Mouse (Mus musculus) heart, embryonic 14.5 days (tissue): ENCODE data around the gene Abcc4. TPM values are rescaled to one million over a fixed set of nuclear protein-coding genes. Genes with fewer than 3 reads are reported as not detected.

Source experiments
- ATAC-seq: fragments of 200-750 bp; cut with Nextera tagmentation; 2 replicates; pipeline ENCODE4 v1.8.0; 2017; ENCODE audit warnings: low read depth, moderate TSS enrichment; ENCODE audit not compliant: insufficient number of reproducible peaks, insufficient read depth, low FRiP score
- H3K27ac ChIP-seq, 2 experiments: fragments of 200-500 bp in 1 of 2; fragments of 300-500 bp in 1 of 2; sonication (generic) in 1 of 2; replicated peaks in 1 of 2; 2 replicates each; pipeline ENCODE4 v1.5.1; 2012 to 2014; ENCODE audit warnings: low read depth in 2 of 2, low read length in 2 of 2, control low read depth in 1 of 2, mild to moderate bottlenecking in 1 of 2, mixed read lengths in 1 of 2; ENCODE audit not compliant: control insufficient read depth in 1 of 2, insufficient read depth in 1 of 2
- H3K27me3 ChIP-seq: fragments of 300-500 bp; sonication (generic); 2 replicates; pipeline ENCODE4 v1.6.1; 2014; ENCODE audit warnings: mild to moderate bottlenecking, low read length, control low read depth; ENCODE audit not compliant: control insufficient read depth, insufficient read depth
- H3K36me3 ChIP-seq: fragments of 300-500 bp; sonication (generic); 2 replicates; pipeline ENCODE4 v1.6.1; 2014; ENCODE audit warnings: mild to moderate bottlenecking, control low read depth, low read length, mixed read lengths; ENCODE audit not compliant: control insufficient read depth, insufficient read depth
- H3K4me1 ChIP-seq, 2 experiments: fragments of 200-500 bp in 1 of 2; fragments of 300-500 bp in 1 of 2; sonication (generic) in 1 of 2; 2 replicates each; pipeline ENCODE4 v1.6.1; 2012 to 2014; ENCODE audit warnings: low read length in 2 of 2, control low read depth in 1 of 2, mixed read lengths in 1 of 2; ENCODE audit not compliant: control insufficient read depth in 2 of 2, insufficient read depth in 2 of 2
- H3K4me2 ChIP-seq: fragments of 300-500 bp; sonication (generic); 2 replicates; pipeline ENCODE4 v1.6.1; 2014; ENCODE audit warnings: mild to moderate bottlenecking, low read length
- H3K4me3 ChIP-seq, 2 experiments: fragments of 200-500 bp in 1 of 2; fragments of 300-500 bp in 1 of 2; sonication (generic) in 1 of 2; 2 replicates each; pipeline ENCODE4 v1.5.1; 2012 to 2014; ENCODE audit warnings: low read length in 2 of 2, mild to moderate bottlenecking in 2 of 2, control low read depth in 1 of 2, low read depth in 1 of 2, moderate library complexity in 1 of 2; ENCODE audit not compliant: control insufficient read depth in 1 of 2, insufficient read depth in 1 of 2
- H3K9ac ChIP-seq: fragments of 300-500 bp; sonication (generic); 2 replicates; pipeline ENCODE4 v1.6.1; 2014; ENCODE audit warnings: mild to moderate bottlenecking, low read length
- H3K9me3 ChIP-seq: fragments of 300-500 bp; sonication (generic); 2 replicates; pipeline ENCODE4 v1.6.1; 2016; ENCODE audit warnings: low read length, control low read depth; ENCODE audit not compliant: control insufficient read depth
- WGBS: fragments of 180-500 bp; shearing (Covaris S2); extraction: QIAGEN DNeasy Blood & Tissue Kit; methylation state at CpG from one replicate; pipeline ENCODE4 v1.1.7; 2014; 5-methylcytosine and 5-hydroxymethylcytosine counted together
- polyA plus RNA-seq: library from polyadenylated mRNA; unstranded; fragments of >200 nt; fragmentation: Nextera tagmentation; extraction: Ambion mirVana; gene quantifications from 2 replicates; pipeline ENCODE4 v1.2.1, GENCODE M21; 2014

Gene Abcc4
- polyA plus RNA-seq, 1 experiment from 2014 or later, result 1.8 TPM

- WGBS, result 95% methylated on average over 11 of the region's 11 CpGs
- H3K27ac ChIP-seq, result no peak overlapping the region
- no peak overlapping the region for H3K4me3 ChIP-seq
- no peak for ATAC-seq
- H3K9me3 ChIP-seq, result no peaks in the 10 kb centered on the region
- H3K27me3 ChIP-seq, result no peaks in the 10 kb centered on the region
- H3K4me2 ChIP-seq, result no peak overlapping the region
- no peaks in the 10 kb centered on the region for H3K4me1 ChIP-seq
- H3K36me3 ChIP-seq, result no peaks in the 10 kb centered on the region
- H3K9ac ChIP-seq, result no peak overlapping the region
Measured at GRCm38 (mm10) chr14:118610786-118611185, 95.2 kb downstream of the Abcc4 start.

DNA sequence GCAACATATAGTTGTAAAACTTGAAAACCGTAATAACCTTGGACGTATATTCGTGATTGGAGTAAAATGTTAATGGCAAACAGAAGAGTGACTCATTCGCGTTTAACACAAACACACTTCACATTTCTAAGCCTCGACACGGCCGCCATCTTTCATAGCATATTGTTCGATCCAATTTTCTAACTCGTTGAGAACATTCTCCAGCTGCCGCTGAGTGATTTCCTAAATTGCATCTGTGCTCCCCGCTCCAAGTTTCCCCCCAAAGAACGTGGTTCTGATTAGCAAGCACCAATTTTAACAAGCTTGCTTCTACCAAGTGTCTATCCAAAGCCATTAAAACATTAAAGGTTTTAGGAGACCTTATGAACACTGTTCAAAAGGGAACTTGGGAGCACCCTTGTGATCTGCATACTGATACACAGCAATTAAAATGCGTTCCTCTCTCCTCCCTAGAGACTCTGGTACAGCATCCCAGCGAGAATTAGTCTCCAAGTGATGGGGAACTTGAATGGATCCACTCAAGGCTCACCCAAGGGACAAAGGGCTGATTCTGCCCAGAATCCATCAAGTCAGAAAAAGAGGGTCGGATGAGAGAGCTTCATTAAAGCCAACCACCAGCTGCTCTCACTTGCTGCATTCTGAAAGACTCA lies 97.1 kb downstream of the Abcc4 start:
- WGBS, result 90% methylated on average over 16 of the region's 16 CpGs
- Histone ChIP-seq H3K4me2 (no peak overlapping the region), H3K36me3 (no peaks in the 10 kb centered on the region), H3K4me1 (no peaks in the 10 kb centered on the region), H3K9ac (no peak overlapping the region), H3K27me3 (no peaks in the 10 kb centered on the region), H3K27ac (no peak overlapping the region), H3K4me3 (no peak overlapping the region), H3K9me3 (no peaks in the 10 kb centered on the region)
- no peak for ATAC-seq

GRCm38 (mm10) chr14:118608317-118608716 lies 97.7 kb downstream of the Abcc4 start:
- no peak overlapping the region for H3K4me3 ChIP-seq
- H3K36me3 ChIP-seq, result no peaks in the 10 kb centered on the region
- no peak for ATAC-seq
- no peaks in the 10 kb centered on the region for H3K27me3 ChIP-seq
- H3K9me3 ChIP-seq, result no peaks in the 10 kb centered on the region
- WGBS, result 85% methylated on average over 7 of the region's 7 CpGs
- no peaks in the 10 kb centered on the region for H3K4me1 ChIP-seq
- H3K9ac ChIP-seq, result no peak overlapping the region
- H3K4me2 ChIP-seq, result no peak overlapping the region
- H3K27ac ChIP-seq, result no peak overlapping the region

- no peak overlapping the region for H3K27ac ChIP-seq
- 73% methylated on average over 9 of the region's 9 CpGs for WGBS
- no peak for ATAC-seq
Measured at GRCm38 (mm10) chr14:118606476-118606875, 99.5 kb downstream of the Abcc4 start.

GRCm38 (mm10) chr14:118604903-118605302 lies 101.1 kb downstream of the Abcc4 start:
- Histone ChIP-seq H3K9ac (no peak overlapping the region), H3K27ac (no peak overlapping the region), H3K36me3 (no peaks in the 10 kb centered on the region), H3K27me3 (no peaks in the 10 kb centered on the region), H3K9me3 (no peaks in the 10 kb centered on the region), H3K4me2 (no peak overlapping the region), H3K4me3 (no peak overlapping the region), H3K4me1 (no peaks in the 10 kb centered on the region)
- ATAC-seq, result no peak
- WGBS, result 86% methylated on average over 2 of the region's 2 CpGs

More at GRCm38 (mm10) chr14:118606476-118606875, 99.5 kb downstream of the Abcc4 start:
- Histone ChIP-seq H3K9me3 (no peaks in the 10 kb centered on the region), H3K4me1 (no peaks in the 10 kb centered on the region), H3K36me3 (no peaks in the 10 kb centered on the region), H3K4me3 (no peak overlapping the region), H3K9ac (no peak overlapping the region), H3K4me2 (no peak overlapping the region), H3K27me3 (no peaks in the 10 kb centered on the region)

GRCm38 (mm10) chr14:118602031-118602430 lies 104.0 kb downstream of the Abcc4 start:
- H3K9me3 ChIP-seq, result no peaks in the 10 kb centered on the region
- H3K27me3 ChIP-seq, result no peaks in the 10 kb centered on the region
- 69% methylated on average over 8 of the region's 8 CpGs for WGBS
- H3K4me1 ChIP-seq, result no peaks in the 10 kb centered on the region
- no peaks in the 10 kb centered on the region for H3K36me3 ChIP-seq
- ATAC-seq, result no peak
- H3K4me2 ChIP-seq, result no peak overlapping the region
- no peak overlapping the region for H3K27ac ChIP-seq
- no peak overlapping the region for H3K4me3 ChIP-seq
- H3K9ac ChIP-seq, result no peak overlapping the region

GRCm38 (mm10) chr14:118600746-118601145 lies 105.3 kb downstream of the Abcc4 start:
- Histone ChIP-seq H3K9ac (no peak overlapping the region), H3K4me1 (no peaks in the 10 kb centered on the region), H3K9me3 (no peaks in the 10 kb centered on the region), H3K27me3 (no peaks in the 10 kb centered on the region), H3K27ac (no peak overlapping the region), H3K36me3 (no peaks in the 10 kb centered on the region), H3K4me3 (no peak overlapping the region), H3K4me2 (no peak overlapping the region)
- ATAC-seq, result no peak
- 56% methylated on average over 6 of the region's 6 CpGs for WGBS

GRCm38 (mm10) chr14:118598757-118599156 lies 107.3 kb downstream of the Abcc4 start:
- H3K4me3 ChIP-seq, result no peak overlapping the region
- H3K27ac ChIP-seq, result no peak overlapping the region
- no peaks in the 10 kb centered on the region for H3K9me3 ChIP-seq
- no peaks in the 10 kb centered on the region for H3K36me3 ChIP-seq
- H3K4me2 ChIP-seq, result no peak overlapping the region
- H3K4me1 ChIP-seq, result no peaks in the 10 kb centered on the region
- H3K27me3 ChIP-seq, result no peaks in the 10 kb centered on the region
- no peak for ATAC-seq
- whole genome bisulfite sequencing, result 89% methylated on average over 3 of the region's 3 CpGs
- no peak overlapping the region for H3K9ac ChIP-seq
